Mouse (Mus musculus) forebrain, embryonic 10.5 days (tissue): ENCODE results near the gene Tbx19. TPM values are rescaled to one million over a fixed set of nuclear protein-coding genes. Genes with fewer than 3 reads are reported as not detected.
A peak's percentile ranks its signal among the peaks of the same experiment; 100 is the strongest.

Experiments used
- DNase-seq: peaks from one replicate; pipeline ENCODE4 v3.0.0-alpha.2; 2017; ENCODE audit warnings: low spot score; ENCODE audit errors: extremely low spot score
- H3K27ac ChIP-seq: fragments of 300-500 bp; sonication (generic); 2 replicates; pipeline ENCODE4 v1.5.1; 2016; ENCODE audit warnings: mild to moderate bottlenecking
- H3K27me3 ChIP-seq: fragments of 300-500 bp; sonication (generic); 2 replicates; pipeline ENCODE4 v1.6.1; 2016; ENCODE audit warnings: mild to moderate bottlenecking; ENCODE audit not compliant: poor library complexity, severe bottlenecking
- H3K36me3 ChIP-seq: fragments of 300-500 bp; sonication (generic); replicated peaks from 2 replicates; pipeline ENCODE4 v1.6.1; 2016; ENCODE audit warnings: mild to moderate bottlenecking, moderate library complexity
- H3K4me1 ChIP-seq: fragments of 300-500 bp; sonication (generic); 2 replicates; pipeline ENCODE4 v1.6.1; 2016
- H3K4me3 ChIP-seq: fragments of 300-500 bp; sonication (generic); 2 replicates; pipeline ENCODE4 v1.5.1; 2016; ENCODE audit warnings: mild to moderate bottlenecking, moderate library complexity
- H3K9me3 ChIP-seq: fragments of 300-500 bp; sonication (generic); 2 replicates; pipeline ENCODE4 v1.6.1; 2016; ENCODE audit warnings: mild to moderate bottlenecking, moderate library complexity
- WGBS: fragments of 180-500 bp; shearing (Covaris S2); methylation state at CpG from one replicate; pipeline ENCODE4 v1.1.7; 2016; 5-methylcytosine and 5-hydroxymethylcytosine counted together
- polyA plus RNA-seq: library from polyadenylated mRNA; unstranded; fragments of >200 nt; fragmentation: Nextera tagmentation; extraction: Ambion mirVana; gene quantifications from 2 replicates; pipeline ENCODE4 v1.2.1, GENCODE M21; 2016

The Tbx19 gene
- not detected in 2 replicates for polyA plus RNA-seq

DNA sequence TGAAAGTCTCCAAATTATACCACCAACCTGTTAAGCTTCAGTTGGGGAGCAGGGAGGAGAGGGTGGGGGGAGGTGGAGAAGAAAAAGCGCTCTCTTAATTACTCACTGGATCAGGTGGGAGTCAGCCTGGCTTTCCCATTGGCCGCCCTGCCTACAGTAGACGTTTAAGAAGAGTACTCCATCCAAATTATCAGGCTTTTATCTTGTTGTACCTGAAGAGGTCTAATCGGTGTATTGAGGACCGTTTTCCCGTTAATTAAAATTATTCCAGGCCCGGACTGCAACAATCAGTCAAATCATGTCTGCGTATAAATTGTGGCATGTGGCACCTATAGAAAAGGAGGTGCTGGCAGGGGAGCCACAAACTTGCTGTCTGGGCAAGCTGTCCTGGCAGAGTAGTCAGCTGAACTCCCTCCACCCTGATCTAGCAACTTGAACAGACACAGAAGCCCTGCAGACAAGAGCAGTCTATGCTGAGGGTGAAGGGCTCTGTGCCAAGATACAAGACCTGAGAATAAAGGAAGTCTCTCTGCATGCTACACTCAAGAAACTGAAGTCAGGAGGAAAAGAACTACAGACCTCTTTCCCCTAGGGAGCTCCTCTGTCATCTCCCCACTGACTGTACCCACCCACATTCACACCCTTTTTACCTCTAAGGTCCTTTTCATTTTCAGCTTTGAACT is at the start of gene Tbx19:
Gene Tbx19 (minus strand): TSS at position 51 of the 683 bp plus-strand sequence.
- peaks cover 3% of the 10 kb centered on the region; the same call in 1 of the 2 replicates for H3K9me3 ChIP-seq
- H3K4me1 ChIP-seq = no peaks in the 10 kb centered on the region
- 90% methylated on average over 8 of the region's 8 CpGs for WGBS
- no peak within 1 kb of the TSS for H3K4me3 ChIP-seq
- no peaks in the 10 kb centered on the region for H3K36me3 ChIP-seq
- H3K27me3 ChIP-seq = no peaks in the 10 kb centered on the region
- H3K27ac ChIP-seq = no peak within 1 kb of the TSS
- DNase-seq = no peak

DNA sequence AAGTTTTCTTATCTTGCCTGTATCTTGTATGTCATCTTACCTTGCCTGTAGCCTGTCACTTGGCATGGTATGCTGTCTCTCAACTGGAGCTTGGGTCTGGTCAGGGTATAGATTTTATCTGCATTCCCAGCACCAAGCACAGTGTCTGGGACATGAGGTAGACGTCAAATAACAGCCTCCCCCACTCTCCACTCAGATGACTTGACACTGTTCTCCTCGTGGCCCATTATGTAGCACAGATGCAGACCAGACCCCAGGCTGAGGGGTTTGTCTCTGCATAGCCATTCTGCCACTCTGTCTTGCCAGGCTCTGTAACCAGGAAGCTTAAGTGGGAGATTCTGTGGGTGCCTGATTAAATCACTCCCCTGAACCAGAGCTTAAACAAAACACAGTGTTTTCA is 45.0 kb upstream of the Tbx19 start:
- no peaks in the 10 kb centered on the region for H3K9me3 ChIP-seq
- no peak overlapping the region for H3K4me3 ChIP-seq
- no peak overlapping the region for H3K27ac ChIP-seq
- WGBS = 59% methylated on average over 2 of the region's 2 CpGs
- no peaks in the 10 kb centered on the region for H3K27me3 ChIP-seq
- DNase-seq = no peak
- H3K4me1 ChIP-seq = no peaks in the 10 kb centered on the region
- no peaks in the 10 kb centered on the region for H3K36me3 ChIP-seq

DNA sequence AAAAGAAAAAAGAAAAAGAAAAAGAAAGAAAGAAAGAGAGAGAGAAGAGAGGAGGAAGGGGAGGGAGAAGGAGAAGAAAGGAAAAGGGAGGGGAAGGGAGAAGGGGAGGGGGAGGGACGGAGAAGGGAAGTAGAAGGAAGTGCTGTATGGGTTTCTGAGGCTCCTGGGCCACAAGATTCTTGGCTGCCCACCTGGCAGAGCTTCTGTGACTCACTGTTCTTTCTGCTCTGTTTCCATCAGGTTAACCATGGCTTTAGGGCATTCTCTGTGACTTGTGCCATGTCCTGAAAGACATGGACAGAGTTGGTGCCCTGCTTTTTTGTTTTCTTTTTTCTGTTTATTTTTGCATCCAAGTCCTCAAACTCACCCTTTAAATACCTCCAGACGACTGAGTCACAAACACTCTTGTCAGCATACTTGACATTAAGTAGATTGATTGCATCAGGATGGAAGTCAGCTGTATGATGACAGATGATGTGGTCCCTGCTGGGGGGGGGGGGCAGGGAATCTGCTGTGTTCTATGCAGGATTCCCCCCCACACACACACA is 43.0 kb upstream of the Tbx19 start:
- Histone ChIP-seq H3K36me3 (no peaks in the 10 kb centered on the region), H3K27ac (no peak overlapping the region), H3K27me3 (no peaks in the 10 kb centered on the region), H3K4me1 (no peaks in the 10 kb centered on the region), H3K4me3 (no peak overlapping the region), H3K9me3 (no peaks in the 10 kb centered on the region)
- no peak for DNase-seq
- WGBS = 69% methylated on average over 2 of the region's 2 CpGs

DNA sequence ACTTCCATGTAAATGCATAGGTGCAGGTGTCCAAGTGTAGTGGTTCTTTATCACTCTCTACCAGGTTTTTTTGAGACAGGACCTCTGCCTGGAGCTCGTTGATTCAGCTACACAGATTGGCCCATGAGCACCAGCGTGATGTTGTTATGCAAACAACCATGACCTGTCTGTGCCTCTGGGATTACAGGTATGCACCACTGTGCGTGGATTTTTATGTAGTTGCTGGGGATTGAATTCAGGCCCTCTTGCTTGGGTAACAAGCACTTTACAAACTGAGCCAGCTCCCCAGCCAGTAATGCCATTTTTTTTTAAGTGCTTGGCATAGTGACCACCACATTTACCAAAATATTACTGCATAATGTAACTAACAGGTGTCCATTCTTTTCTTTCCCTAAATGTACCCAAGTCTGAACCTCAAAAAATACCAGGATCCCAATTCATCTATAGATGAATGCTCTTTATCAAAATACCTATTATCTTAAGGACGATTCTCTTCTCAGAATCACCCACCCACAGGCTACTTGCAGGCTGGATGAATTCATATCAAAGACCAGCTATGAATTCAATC is 41.0 kb upstream of the Tbx19 start:
- no peaks in the 10 kb centered on the region for H3K9me3 ChIP-seq
- 87% methylated on average over 4 of the region's 4 CpGs for WGBS

DNA sequence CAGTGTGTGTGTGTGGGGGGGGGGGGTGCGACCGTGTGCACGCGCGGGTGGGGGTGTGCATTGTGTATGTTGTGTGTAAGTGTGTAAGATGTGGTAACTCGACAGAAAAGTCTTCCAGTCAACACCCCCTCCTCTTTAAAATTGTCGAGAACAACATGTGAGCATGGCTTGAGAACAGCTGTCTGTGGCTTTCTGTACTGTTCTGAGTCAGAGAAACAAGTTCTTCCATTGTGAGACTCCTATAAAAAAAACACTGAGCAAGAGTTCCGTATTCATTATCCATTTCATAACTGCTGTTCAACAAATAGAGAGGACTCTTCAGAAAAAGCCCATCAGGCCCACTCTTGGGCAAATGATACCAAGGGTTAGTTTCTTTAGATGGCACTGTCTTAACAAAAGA is 40.2 kb upstream of the Tbx19 start:
- no peaks in the 10 kb centered on the region for H3K36me3 ChIP-seq
- H3K27ac ChIP-seq = no peak overlapping the region
- no peak overlapping the region for H3K4me3 ChIP-seq
- DNase-seq = no peak
- H3K9me3 ChIP-seq = no peaks in the 10 kb centered on the region
- 87% methylated on average over 8 of the region's 8 CpGs for WGBS
- H3K4me1 ChIP-seq = no peaks in the 10 kb centered on the region
- H3K27me3 ChIP-seq = no peaks in the 10 kb centered on the region

More for the DNA sequence above, 41.0 kb upstream of the Tbx19 start:
- H3K4me1 ChIP-seq = no peaks in the 10 kb centered on the region
- no peaks in the 10 kb centered on the region for H3K36me3 ChIP-seq
- H3K4me3 ChIP-seq = no peak overlapping the region
- no peaks in the 10 kb centered on the region for H3K27me3 ChIP-seq
- no peak overlapping the region for H3K27ac ChIP-seq
- DNase-seq = no peak

DNA sequence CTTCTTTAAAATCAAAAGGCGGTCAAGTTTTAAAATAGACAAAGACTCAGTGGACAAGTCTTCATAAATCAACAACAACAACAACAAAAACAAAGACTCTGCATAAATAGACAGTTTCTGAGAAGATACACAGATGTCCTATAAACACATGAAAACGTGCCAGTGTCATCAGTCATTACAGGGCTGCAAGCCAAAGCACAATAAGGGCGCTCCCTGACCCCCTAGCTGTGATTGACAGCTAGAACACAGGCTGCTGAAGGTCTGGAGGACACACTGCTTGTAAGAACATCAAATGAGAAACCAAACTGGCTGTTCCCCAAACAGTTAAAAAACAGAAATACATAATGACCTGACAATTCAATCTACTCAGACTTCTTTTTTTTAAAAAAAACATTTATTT is 39.1 kb upstream of the Tbx19 start:
- H3K9me3 ChIP-seq = no peaks in the 10 kb centered on the region
- H3K27ac ChIP-seq = no peak overlapping the region
- no peaks in the 10 kb centered on the region for H3K36me3 ChIP-seq
- H3K4me3 ChIP-seq = no peak overlapping the region
- 76% methylated on average over 3 of the region's 3 CpGs for WGBS
- H3K4me1 ChIP-seq = peaks cover 8% of the 10 kb centered on the region
- H3K27me3 ChIP-seq = 0 out of 2 replicates have a peak, but pooled peaks cover 9% of the 10 kb centered on the region
- DNase-seq = no peak

DNA sequence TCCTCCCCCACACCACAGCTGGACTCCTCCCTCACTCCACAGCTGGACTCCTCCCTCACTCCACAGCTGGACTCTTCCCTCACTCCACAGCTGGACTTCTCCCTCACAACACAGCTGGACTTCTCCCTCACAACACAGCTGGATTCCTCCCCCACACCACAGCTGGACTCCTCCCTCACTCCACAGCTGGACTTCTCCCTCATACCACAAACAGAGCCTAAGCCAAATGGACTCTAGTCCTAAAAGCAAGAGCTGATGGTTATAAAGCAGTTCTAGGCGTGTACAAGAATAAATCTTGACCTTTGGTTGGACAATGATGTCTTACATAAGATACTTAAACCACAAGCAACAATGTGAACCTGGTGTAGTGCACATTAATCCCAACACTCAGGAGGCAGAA is 38.4 kb upstream of the Tbx19 start:
- no peak for DNase-seq
- Histone ChIP-seq H3K9me3 (no peaks in the 10 kb centered on the region), H3K36me3 (no peaks in the 10 kb centered on the region), H3K27me3 (0 out of 2 replicates have a peak, but pooled peaks cover 9% of the 10 kb centered on the region), H3K4me3 (no peak overlapping the region), H3K27ac (no peak overlapping the region), H3K4me1 (peaks cover 15% of the 10 kb centered on the region)
- 67% methylated on average over 1 of the region's 1 CpGs for WGBS

DNA sequence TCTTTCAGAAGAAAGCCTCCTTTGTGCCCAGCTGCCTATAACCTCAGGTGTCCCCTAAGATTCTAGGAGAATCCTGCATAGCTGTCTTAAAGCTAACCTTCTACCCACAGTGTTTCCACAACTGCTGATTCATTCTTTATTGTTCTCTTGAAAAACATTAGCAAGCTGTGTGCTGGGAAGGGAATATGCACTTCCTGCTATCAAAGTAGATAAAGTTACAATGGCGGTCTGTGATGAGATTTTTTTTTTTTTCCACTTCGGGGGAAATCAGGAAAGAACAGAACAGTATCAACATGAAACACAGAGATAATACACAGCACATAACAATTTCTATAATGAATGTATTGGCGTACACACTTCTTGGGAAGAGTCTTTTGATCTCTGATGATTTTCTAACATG is 37.3 kb upstream of the Tbx19 start:
- DNase-seq = no peak
- Histone ChIP-seq H3K9me3 (no peaks in the 10 kb centered on the region), H3K36me3 (no peaks in the 10 kb centered on the region), H3K27me3 (0 out of 2 replicates have a peak, but pooled peaks cover 9% of the 10 kb centered on the region), H3K4me3 (no peak overlapping the region), H3K27ac (no peak overlapping the region), H3K4me1 (peaks cover 26% of the 10 kb centered on the region)
- WGBS = 86% methylated on average over 3 of the region's 3 CpGs

DNA sequence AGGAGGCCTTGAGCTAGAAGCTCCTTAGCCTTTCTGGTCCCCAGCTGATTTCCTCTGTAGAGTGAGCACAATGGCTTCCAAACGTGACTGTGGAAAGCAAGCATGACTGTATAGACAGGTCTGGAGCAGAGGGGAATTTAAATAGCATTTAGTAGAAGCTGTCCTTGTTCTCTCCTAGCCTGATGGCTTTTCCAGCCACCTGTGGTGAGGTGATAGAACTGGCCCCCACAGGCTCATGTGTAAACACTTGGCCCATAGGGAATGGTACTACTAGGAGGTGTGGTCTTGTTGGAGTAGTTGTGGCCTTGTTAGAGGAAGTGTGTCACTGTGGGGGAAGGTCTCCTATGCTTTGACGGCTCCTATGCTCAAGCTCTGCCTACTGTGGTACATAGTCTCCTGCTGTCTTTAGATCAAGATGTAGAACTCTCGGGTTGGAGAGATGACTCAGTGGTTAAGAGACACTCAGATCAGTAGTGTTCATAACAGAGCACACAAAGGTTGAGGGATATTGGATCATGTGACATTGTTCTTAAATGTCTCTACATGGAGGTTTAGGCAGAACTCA is 34.9 kb upstream of the Tbx19 start:
- Histone ChIP-seq H3K36me3 (no peaks in the 10 kb centered on the region), H3K9me3 (no peaks in the 10 kb centered on the region), H3K27me3 (0 out of 2 replicates have a peak, but pooled peaks cover 9% of the 10 kb centered on the region), H3K4me3 (no peak overlapping the region; the same call in 1 of the 2 replicates), H3K4me1 (peaks cover 30% of the 10 kb centered on the region), H3K27ac (no peak overlapping the region)
- DNase-seq = no peak
- 76% methylated on average over 3 of the region's 3 CpGs for WGBS

DNA sequence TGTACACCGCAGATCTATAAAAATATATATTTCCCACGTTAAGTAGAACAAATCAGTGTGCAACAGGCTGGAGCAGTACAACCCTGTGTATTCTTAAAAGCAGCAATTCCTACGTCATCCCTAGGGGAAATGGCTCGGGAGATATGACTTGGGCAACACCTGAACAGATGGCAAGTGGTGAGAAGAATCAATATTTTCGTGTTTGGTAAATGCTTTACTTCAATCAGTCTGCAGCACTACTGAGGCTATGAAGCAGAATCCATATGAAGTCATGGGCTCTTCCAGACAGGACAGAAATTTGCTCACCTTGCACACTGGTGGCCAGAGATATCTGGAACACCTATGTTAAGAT is 34.1 kb upstream of the Tbx19 start:
- H3K9me3 ChIP-seq = no peaks in the 10 kb centered on the region
- no peak for DNase-seq
- peak overlapping the region; percentile 82 for H3K27ac ChIP-seq
- 15% methylated on average over 5 of the region's 5 CpGs for WGBS
- peak overlapping the region; percentile 68 for H3K4me3 ChIP-seq
- H3K27me3 ChIP-seq = 0 out of 2 replicates have a peak, but pooled peaks cover 9% of the 10 kb centered on the region
- H3K4me1 ChIP-seq = peaks cover 30% of the 10 kb centered on the region
- no peaks in the 10 kb centered on the region for H3K36me3 ChIP-seq

DNA sequence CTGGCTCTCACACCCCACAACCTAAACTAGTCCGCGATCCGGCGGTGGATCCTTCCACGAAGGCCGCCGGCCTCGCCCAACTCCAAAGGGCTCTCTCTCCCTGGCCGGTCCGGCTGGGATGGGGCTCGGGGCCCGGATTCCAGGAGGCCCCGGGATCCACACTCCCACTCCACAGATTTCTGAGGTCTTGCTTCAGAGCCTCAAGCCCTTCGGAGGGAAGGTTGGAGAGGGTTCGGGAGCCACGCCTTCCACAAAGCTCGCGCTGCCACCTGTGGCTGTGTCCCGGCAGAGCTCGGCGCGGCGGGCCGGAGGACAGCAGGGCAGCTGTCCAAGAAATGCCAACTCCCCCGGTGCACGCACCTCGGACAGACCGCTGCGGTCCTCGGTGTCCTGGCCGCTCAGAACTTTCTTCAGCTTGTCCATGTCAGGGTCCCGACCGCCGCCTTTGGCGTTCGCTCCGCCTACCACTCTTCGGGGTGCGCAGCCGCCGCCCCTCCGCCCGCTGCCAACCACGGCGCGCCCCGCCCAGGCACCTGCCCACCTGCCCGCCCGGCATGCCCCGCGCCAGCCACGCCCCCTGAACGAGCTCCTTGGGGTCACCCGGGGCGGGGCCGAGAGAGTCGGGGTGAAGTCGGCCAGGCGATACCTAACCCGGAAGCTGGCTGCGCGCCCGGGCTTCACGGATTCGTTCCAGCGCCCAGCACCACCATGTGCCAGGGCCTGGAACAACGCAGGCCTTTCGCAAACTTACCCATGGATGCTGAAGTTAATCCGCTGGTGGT is 33.5 kb upstream of the Tbx19 start, which contains the start of gene Sft2d2:
Gene Sft2d2 (minus strand): TSS at position 559 of the 782 bp plus-strand sequence.
- no peaks in the 10 kb centered on the region for H3K9me3 ChIP-seq
- H3K4me1 ChIP-seq = peaks cover 34% of the 10 kb centered on the region
- H3K36me3 ChIP-seq = no peaks in the 10 kb centered on the region
- 0 out of 2 replicates have a peak, but pooled peaks cover 9% of the 10 kb centered on the region for H3K27me3 ChIP-seq
- H3K4me3 ChIP-seq = peak within 1 kb of the TSS; percentile 68
- DNase-seq = peak; percentile 79
- WGBS = under 1% methylated on average over 69 of the region's 69 CpGs
- H3K27ac ChIP-seq = peak within 1 kb of the TSS; percentile 82

DNA sequence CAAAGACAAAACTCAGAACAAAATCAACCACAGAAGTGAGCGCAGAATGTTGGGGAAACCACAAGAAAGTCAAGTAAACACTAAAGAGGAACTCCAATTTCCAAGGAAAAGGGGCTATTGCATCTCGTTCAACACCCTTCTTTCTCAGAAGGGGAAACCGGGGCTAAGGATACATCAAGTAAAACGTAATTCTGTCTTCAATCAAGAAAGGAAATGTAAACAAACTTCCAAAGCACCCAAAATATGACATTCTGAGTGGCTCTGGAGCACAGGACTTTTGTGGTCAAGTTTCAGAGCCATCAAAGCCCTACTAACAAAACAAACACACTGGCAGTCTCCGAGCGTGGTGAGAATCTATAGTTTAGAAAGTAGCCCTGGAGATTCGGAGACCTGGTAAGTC is 32.9 kb upstream of the Tbx19 start:
- no peaks in the 10 kb centered on the region for H3K9me3 ChIP-seq
- no peak for DNase-seq
- 19% methylated on average over 7 of the region's 7 CpGs for WGBS
- H3K27me3 ChIP-seq = 0 out of 2 replicates have a peak, but pooled peaks cover 9% of the 10 kb centered on the region
- H3K4me1 ChIP-seq = peaks cover 38% of the 10 kb centered on the region
- H3K4me3 ChIP-seq = peak overlapping the region; percentile 68
- H3K27ac ChIP-seq = peak overlapping the region; percentile 82; the same call in 1 of the 2 replicates
- H3K36me3 ChIP-seq = no peaks in the 10 kb centered on the region
